Mouse (Mus musculus) thymus, postnatal 10 days (tissue): Measurements from ENCODE around the gene Capn9.
A peak's percentile ranks its signal among the peaks of the same experiment; 100 is the strongest.

Experiments used
- DNase-seq, 2 experiments: peaks; one replicate each; pipeline ENCODE4 v3.0.0; 2021; ENCODE audit warnings: low spot score in 2 of 2

The Capn9 gene

GRCm38 (mm10) chr8:124635247-124635502 lies 59.3 kb downstream of the Capn9 start:
- DNase-seq = no peak

GRCm38 (mm10) chr8:124641599-124641998 lies 65.7 kb downstream of the Capn9 start:
- no peak for DNase-seq

- no peak for DNase-seq
Measured at GRCm38 (mm10) chr8:124643540-124644339, 67.8 kb downstream of the Capn9 start.

GRCm38 (mm10) chr8:124648311-124648710 lies 72.4 kb downstream of the Capn9 start:
- no peak for DNase-seq

GRCm38 (mm10) chr8:124651776-124652175 lies 75.9 kb downstream of the Capn9 start:
- DNase-seq = no peak

GRCm38 (mm10) chr8:124652546-124652945 lies 76.6 kb downstream of the Capn9 start:
- DNase-seq = no peak

- DNase-seq = no peak
Measured at GRCm38 (mm10) chr8:124653568-124654475, 77.9 kb downstream of the Capn9 start.

GRCm38 (mm10) chr8:124657961-124658360 lies 82.0 kb downstream of the Capn9 start:
- DNase-seq = no peak

GRCm38 (mm10) chr8:124658415-124658814 lies 82.5 kb downstream of the Capn9 start:
- no peak for DNase-seq

- DNase-seq = no peak
Measured at GRCm38 (mm10) chr8:124661781-124662180, 85.9 kb downstream of the Capn9 start.

- DNase-seq = peak in 1 of 2 experiments; percentile 7
Measured at GRCm38 (mm10) chr8:124662446-124663111, 86.7 kb downstream of the Capn9 start.

GRCm38 (mm10) chr8:124663112-124663873 lies 87.4 kb downstream of the Capn9 start, which contains the start of gene 2310022B05Rik:
Gene 2310022B05Rik (minus strand): TSS chr8:124663369.
- DNase-seq = peak; percentile 50 to 55

- DNase-seq = no peak
Measured at GRCm38 (mm10) chr8:124663874-124664230, 87.9 kb downstream of the Capn9 start.

GRCm38 (mm10) chr8:124664414-124664813 lies 88.5 kb downstream of the Capn9 start:
- DNase-seq = no peak
